8 mouse cellular contexts compared by ENCODE assay signal in genomic region chr13:109686116-109686876, GRCm38 (mm10).
DNase-seq lines count a peak whose midpoint lies in the region; ATAC-seq and TF ChIP-seq lines count a peak whose summit lies in the region.

No protein-coding gene starts in this region.

- peak overlapping the region; percentile 76 for H3K4me3 ChIP-seq in bone marrow, adult 2 months (replicated peaks; ENCODE audit: control insufficient read depth, low read depth, low read length)
- peak overlapping the region; percentile 62 for H3K4me3 ChIP-seq in hindbrain, embryonic 10.5 days

- no peak for TF ChIP-seq POLR2A in bone marrow, adult 2 months (IDR thresholded peaks at IDR 0.05; ENCODE audit: borderline replicate concordance, control insufficient read depth, low read depth, low read length)

- no peaks in the 10 kb centered on the region for H3K27me3 ChIP-seq in hindbrain, embryonic 10.5 days (ENCODE audit: insufficient read depth, poor library complexity, severe bottlenecking)

- 0 out of 2 replicates have a peak, but pooled peaks have one; percentile 8 for ATAC-seq in cerebellum, adult (ENCODE audit: insufficient number of reproducible peaks, low FRiP score, low TSS enrichment)

- 17% methylated on average over 4 of the region's 4 CpGs for WGBS in bone marrow, adult 2 months
- WGBS in hindbrain, embryonic 10.5 days = 34% methylated on average over 4 of the region's 4 CpGs

- H3K4me1 ChIP-seq in bone marrow, adult 2 months (ENCODE audit: control insufficient read depth, insufficient read depth, low read length) = peaks cover 1% of the 10 kb centered on the region; the same call in 1 of the 2 replicates
- peaks cover 25% of the 10 kb centered on the region for H3K4me1 ChIP-seq in hindbrain, embryonic 10.5 days (replicated peaks)

- no peaks in the 10 kb centered on the region for H3K9me3 ChIP-seq in hindbrain, embryonic 10.5 days

- no peak for DNase-seq in cerebellum, adult 11-12 months
- no peak for DNase-seq in hindbrain, embryonic 10.5 days (ENCODE audit: low spot score)
- peak; percentile 7 for DNase-seq in lung, postnatal 14 days
- DNase-seq in adrenal gland, adult (ENCODE audit: inconsistent age in 2 of 2, low spot score in 1 of 2) = no peak
- DNase-seq in spleen, adult 12 weeks (ENCODE audit: low spot score) = no peak
- DNase-seq in frontal cortex, postnatal 25 days (ENCODE audit: low spot score in 2 of 2) = no peak

- H3K27ac ChIP-seq in bone marrow, adult 2 months (ENCODE audit: control insufficient read depth, insufficient read depth, low read depth, low read length, poor library complexity) = peak overlapping the region; percentile 61
- peak overlapping the region; percentile 86 for H3K27ac ChIP-seq in hindbrain, embryonic 10.5 days

- no peaks in the 10 kb centered on the region for H3K36me3 ChIP-seq in hindbrain, embryonic 10.5 days

- TF ChIP-seq CTCF in bone marrow, adult 2 months (IDR thresholded peaks at IDR 0.05; ENCODE audit: control insufficient read depth, insufficient read depth, low read length) = no peak
